Mouse (Mus musculus) hindbrain, embryonic 16.5 days (tissue): ENCODE data around the gene Ddn. TPM values are rescaled to one million over a fixed set of nuclear protein-coding genes. Genes with fewer than 3 reads are reported as not detected.

Experiments
- ATAC-seq: fragments of 200-750 bp; cut with Nextera tagmentation; 2 replicates; pipeline ENCODE4 v1.8.0; 2017; ENCODE audit warnings: moderate TSS enrichment, moderate library complexity
- H3K27ac ChIP-seq: fragments of 300-500 bp; sonication (generic); 2 replicates; pipeline ENCODE4 v1.5.1; 2014; ENCODE audit warnings: low read depth, mild to moderate bottlenecking, control low read depth, low read length, moderate library complexity
- H3K27me3 ChIP-seq: fragments of 300-500 bp; sonication (generic); replicated peaks from 2 replicates; pipeline ENCODE4 v1.6.1; 2014; ENCODE audit warnings: low read length; ENCODE audit not compliant: control insufficient read depth, insufficient read depth
- H3K36me3 ChIP-seq: fragments of 300-500 bp; sonication (generic); 2 replicates; pipeline ENCODE4 v1.6.1; 2014; ENCODE audit warnings: mild to moderate bottlenecking, low read length, moderate library complexity, mixed read lengths; ENCODE audit not compliant: control insufficient read depth, insufficient read depth
- H3K4me1 ChIP-seq: fragments of 300-500 bp; sonication (generic); 2 replicates; pipeline ENCODE4 v1.6.1; 2014; ENCODE audit warnings: low read depth, low read length; ENCODE audit not compliant: control insufficient read depth, insufficient read depth
- H3K4me2 ChIP-seq: fragments of 300-500 bp; sonication (generic); 2 replicates; pipeline ENCODE4 v1.6.1; 2014; ENCODE audit warnings: mild to moderate bottlenecking, low read length, control low read depth, moderate library complexity
- H3K4me3 ChIP-seq: fragments of 300-500 bp; sonication (generic); 2 replicates; pipeline ENCODE4 v1.5.1; 2014; ENCODE audit warnings: mild to moderate bottlenecking, low read length, control low read depth, moderate library complexity
- H3K9ac ChIP-seq: fragments of 300-500 bp; sonication (generic); 2 replicates; pipeline ENCODE4 v1.6.1; 2014; ENCODE audit warnings: low read depth, mild to moderate bottlenecking, control low read depth, low read length, moderate library complexity
- H3K9me3 ChIP-seq: fragments of 300-500 bp; sonication (generic); 2 replicates; pipeline ENCODE4 v1.6.1; 2014; ENCODE audit warnings: mild to moderate bottlenecking, low read length, moderate library complexity; ENCODE audit not compliant: control insufficient read depth
- WGBS: fragments of 180-500 bp; shearing (Covaris S2); extraction: QIAGEN DNeasy Blood & Tissue Kit; methylation state at CpG from one replicate; pipeline ENCODE4 v1.1.7; 2014; 5-methylcytosine and 5-hydroxymethylcytosine counted together
- polyA plus RNA-seq: library from polyadenylated mRNA; unstranded; fragments of >200 nt; fragmentation: Nextera tagmentation; extraction: Ambion mirVana; gene quantifications from 2 replicates; pipeline ENCODE4 v1.2.1, GENCODE M21; 2015

The Ddn gene
- polyA plus RNA-seq, 1 experiment from 2014 or later, result 0.30 TPM

DNA sequence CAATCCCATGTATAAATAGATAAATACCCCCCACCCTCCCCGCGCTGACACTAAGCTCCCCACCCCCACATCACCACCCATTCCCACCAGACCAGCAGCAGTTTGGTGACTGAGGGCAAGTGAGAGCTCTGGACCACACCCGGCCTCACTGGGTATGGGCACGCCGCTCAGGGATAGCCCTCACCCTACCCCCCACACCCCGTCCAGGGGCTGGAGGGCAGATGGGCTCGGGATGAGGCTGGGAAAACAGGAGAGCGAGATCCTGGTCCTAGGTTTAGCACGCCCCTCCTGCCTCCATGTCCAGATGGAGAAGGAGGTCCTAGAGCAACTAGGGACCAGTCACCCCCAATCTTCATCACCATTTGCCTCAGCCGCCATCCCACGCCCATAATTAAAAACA lies 24.0 kb upstream of the Ddn start:
- Histone ChIP-seq H3K27ac (no peak overlapping the region), H3K4me3 (no peak overlapping the region), H3K4me1 (peaks cover 6% of the 10 kb centered on the region), H3K9ac (no peak overlapping the region), H3K4me2 (no peak overlapping the region), H3K36me3 (peaks cover 39% of the 10 kb centered on the region), H3K27me3 (no peaks in the 10 kb centered on the region), H3K9me3 (no peaks in the 10 kb centered on the region)
- no peak for ATAC-seq
- WGBS, result 89% methylated on average over 11 of the region's 11 CpGs

DNA sequence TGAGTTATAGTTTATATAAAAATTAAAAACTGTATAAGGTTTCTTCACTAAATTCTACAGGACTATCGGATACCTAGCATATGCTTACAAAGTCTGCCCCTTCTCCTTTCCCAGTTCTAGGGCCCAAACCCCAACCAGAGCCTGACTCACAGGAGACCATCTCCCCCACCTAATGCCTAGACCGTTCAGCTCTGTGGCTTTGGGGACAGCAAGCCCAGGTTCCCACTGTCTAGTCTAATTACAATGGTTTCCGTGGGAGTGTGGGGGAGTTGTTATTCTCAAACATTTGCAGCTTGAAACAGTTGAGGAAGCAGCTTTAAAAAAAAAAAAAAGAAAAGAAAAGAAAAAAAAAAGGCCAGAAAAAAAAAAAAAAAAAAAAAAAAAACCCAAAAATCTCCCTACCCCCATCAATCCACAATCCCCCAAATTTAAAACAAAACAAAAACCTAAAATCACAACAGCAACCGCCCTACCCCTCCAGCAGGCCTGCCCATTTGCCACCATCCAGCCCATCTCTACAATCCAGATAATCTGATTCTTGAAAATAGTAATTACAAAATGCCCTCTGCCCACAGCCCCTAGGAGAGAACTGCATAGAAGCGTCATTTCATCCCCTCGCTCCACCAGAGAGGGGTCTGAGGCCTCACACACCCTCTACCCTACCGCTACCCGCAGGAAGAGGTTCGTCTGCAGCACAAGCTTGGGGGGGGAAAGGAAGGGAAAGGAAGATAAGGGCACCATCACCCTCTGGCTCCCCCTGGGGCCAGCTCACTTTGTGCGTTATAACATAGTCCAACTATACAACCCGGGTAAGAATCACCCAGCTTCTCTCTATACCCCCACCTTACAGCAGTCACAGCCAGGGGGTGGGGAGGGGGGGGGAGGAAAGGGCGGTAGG lies 23.1 kb upstream of the Ddn start:
- Histone ChIP-seq H3K4me2 (peak overlapping the region; percentile 76; the same call in 1 of the 2 replicates), H3K27me3 (no peaks in the 10 kb centered on the region), H3K9ac (no peak overlapping the region), H3K36me3 (peaks cover 39% of the 10 kb centered on the region), H3K4me3 (no peak overlapping the region), H3K9me3 (no peaks in the 10 kb centered on the region), H3K4me1 (peaks cover 6% of the 10 kb centered on the region), H3K27ac (no peak overlapping the region)
- no peak for ATAC-seq
- 58% methylated on average over 12 of the region's 12 CpGs for WGBS

DNA sequence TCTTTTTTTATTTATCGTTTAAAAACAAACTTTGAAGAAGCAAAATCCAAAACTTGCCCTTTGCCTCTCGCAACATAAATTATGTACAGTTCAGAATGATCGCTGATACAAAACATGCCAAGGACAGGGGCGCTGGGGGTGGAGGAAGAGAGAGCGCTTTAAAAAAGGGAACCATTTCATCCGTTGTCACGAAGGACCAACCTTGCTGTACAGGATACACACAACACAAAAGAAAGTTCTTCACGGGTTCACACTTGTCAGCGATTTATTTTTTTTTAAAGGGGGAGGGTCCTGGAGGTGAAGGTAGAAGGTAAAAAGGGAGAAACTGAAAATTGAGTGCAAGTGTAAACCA lies 22.4 kb upstream of the Ddn start:
- peaks cover 33% of the 10 kb centered on the region for H3K36me3 ChIP-seq
- 21% methylated on average over 9 of the region's 9 CpGs for WGBS
- H3K27ac ChIP-seq, result peak overlapping the region; percentile 90
- H3K4me1 ChIP-seq, result peaks cover 6% of the 10 kb centered on the region
- peak overlapping the region; percentile 76 for H3K4me2 ChIP-seq
- peak overlapping the region; percentile 84 for H3K4me3 ChIP-seq
- peak overlapping the region; percentile 25 for H3K9ac ChIP-seq
- H3K9me3 ChIP-seq, result no peaks in the 10 kb centered on the region
- H3K27me3 ChIP-seq, result no peaks in the 10 kb centered on the region
- peak; percentile 44 for ATAC-seq

DNA sequence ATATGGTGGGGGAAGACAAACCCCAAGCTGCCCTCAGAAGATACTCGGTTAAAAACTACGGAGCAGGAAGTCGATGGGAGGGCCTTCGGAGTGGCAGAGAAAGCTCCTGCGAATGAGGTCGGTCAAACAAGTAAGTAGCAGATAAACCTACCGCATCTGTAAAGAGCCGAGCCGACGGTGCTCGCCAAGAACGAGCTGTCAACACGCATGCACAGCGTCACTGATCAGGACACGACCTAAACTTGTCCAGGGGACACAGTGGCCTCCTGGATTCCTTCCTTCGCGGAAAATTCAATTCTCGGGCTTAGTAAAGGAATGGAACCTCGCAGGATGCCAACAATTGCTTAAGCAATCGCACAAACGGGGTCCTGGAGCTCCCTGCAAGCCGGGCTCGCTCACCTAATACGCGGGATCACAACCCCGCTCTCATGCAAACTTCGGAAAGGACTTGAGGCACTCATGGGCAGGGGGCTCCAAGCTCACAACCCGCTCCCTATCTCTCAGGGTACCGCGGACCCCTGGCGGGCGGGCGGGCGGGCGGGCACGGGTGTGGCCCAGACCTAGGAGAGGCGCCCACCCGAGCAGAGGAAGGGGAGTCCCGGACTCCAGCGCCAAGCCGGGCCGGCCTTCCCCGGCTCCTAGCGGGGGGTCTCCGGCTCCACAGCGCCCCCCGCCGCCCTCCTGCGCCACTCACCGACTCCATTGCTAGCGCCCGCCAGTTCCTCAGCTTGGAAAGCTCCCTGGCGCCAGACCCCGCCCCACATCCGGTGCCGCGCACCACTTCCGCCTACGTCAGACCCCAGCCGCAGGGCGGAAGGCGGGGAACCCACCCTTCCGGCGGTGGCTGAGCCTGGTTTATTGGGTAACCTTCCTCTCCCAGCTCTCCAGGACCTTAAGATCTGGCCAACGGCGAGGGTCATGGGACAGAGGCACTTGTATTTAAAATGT lies 21.7 kb upstream of the Ddn start, which contains the start of gene Prkag1:
Gene Prkag1 (minus strand): TSS at position 786 of the 948 bp plus-strand sequence.
- H3K27me3 ChIP-seq, result no peaks in the 10 kb centered on the region
- peak within 1 kb of the TSS; percentile 84 for H3K4me3 ChIP-seq
- H3K9me3 ChIP-seq, result no peaks in the 10 kb centered on the region
- peak within 1 kb of the TSS; percentile 84 for H3K9ac ChIP-seq
- peak; percentile 96 for ATAC-seq
- peak within 1 kb of the TSS; percentile 90 for H3K27ac ChIP-seq
- H3K36me3 ChIP-seq, result peaks cover 27% of the 10 kb centered on the region
- peaks cover 6% of the 10 kb centered on the region for H3K4me1 ChIP-seq
- under 1% methylated on average over 63 of the region's 66 CpGs for WGBS
- H3K4me2 ChIP-seq, result peak within 1 kb of the TSS; percentile 76

DNA sequence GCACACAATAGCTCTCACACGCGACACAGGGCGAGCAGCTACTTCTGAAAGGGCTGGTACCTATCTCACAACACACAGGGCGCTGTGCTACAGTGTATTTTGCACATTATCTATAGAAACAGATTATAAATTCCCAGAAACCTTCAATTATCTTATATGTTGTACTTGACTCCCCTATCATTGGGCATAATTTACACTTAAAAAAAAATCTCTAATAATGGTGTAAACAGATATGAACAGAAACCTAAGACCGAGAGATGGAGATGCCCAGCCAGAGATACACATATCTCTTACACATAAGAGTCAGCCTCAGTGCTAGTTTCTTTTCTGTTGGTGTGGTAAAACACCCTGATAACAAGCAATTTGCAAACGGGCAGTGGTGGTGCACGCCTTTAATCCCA lies 18.3 kb upstream of the Ddn start:
- 90% methylated on average over 7 of the region's 7 CpGs for WGBS
- ATAC-seq, result no peak
- H3K4me3 ChIP-seq, result no peak overlapping the region

DNA sequence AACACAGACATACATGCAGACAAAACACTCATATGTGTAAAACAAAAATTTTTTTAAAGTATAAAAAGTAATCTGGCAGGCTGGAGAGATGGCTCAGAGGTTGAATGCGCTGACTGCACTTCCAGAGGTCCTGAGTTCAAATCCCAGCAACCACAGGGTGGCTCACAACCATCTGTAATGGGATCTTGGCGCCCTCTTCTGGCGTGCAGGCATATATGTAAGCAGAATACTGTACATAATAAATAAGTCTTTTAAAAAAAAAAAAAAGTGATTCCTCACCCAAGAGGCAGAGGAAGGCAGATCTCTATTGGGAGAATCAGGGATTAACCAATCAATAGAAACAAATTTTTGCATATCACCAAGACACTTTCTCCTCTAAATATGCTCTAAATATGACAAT lies 14.1 kb upstream of the Ddn start:
- no peak for ATAC-seq
- no peaks in the 10 kb centered on the region for H3K9me3 ChIP-seq

More for the DNA sequence above, 18.3 kb upstream of the Ddn start:
- no peak overlapping the region for H3K9ac ChIP-seq
- no peak overlapping the region for H3K27ac ChIP-seq
- peaks cover 5% of the 10 kb centered on the region for H3K36me3 ChIP-seq
- H3K4me1 ChIP-seq, result peaks cover 6% of the 10 kb centered on the region
- H3K27me3 ChIP-seq, result no peaks in the 10 kb centered on the region
- no peak overlapping the region for H3K4me2 ChIP-seq
- H3K9me3 ChIP-seq, result no peaks in the 10 kb centered on the region

DNA sequence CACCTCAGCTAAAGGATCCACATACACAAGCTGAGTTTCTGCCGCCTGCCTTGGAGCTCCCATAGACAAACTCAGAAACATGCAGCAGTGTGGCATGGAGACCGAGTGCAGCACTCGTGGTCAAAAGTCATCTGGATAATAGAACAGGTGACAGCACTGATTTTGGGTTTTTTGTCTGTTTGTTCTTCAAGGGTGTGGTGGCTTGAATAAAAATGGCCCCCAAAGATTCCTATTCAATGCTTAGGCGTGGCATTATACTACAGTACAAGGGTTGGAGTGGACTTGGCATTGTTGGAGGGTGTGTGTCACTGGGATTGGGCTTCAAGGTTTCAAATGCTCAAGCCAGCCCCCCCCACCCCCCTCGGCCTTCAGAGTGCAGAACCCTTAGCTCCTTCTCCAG lies 12.9 kb upstream of the Ddn start:
- peaks cover 5% of the 10 kb centered on the region for H3K36me3 ChIP-seq
- no peak overlapping the region for H3K4me3 ChIP-seq
- H3K4me1 ChIP-seq, result no peaks in the 10 kb centered on the region
- no peaks in the 10 kb centered on the region for H3K9me3 ChIP-seq
- 91% methylated on average over 5 of the region's 5 CpGs for WGBS
- H3K9ac ChIP-seq, result no peak overlapping the region
- no peaks in the 10 kb centered on the region for H3K27me3 ChIP-seq
- no peak for ATAC-seq
- no peak overlapping the region for H3K4me2 ChIP-seq
- no peak overlapping the region for H3K27ac ChIP-seq

More for the DNA sequence above, 14.1 kb upstream of the Ddn start:
- no peaks in the 10 kb centered on the region for H3K27me3 ChIP-seq
- no peaks in the 10 kb centered on the region for H3K4me1 ChIP-seq
- H3K4me2 ChIP-seq, result no peak overlapping the region
- no peak overlapping the region for H3K27ac ChIP-seq
- no peak overlapping the region for H3K9ac ChIP-seq
- 71% methylated on average over 3 of the region's 3 CpGs for WGBS
- H3K36me3 ChIP-seq, result peaks cover 5% of the 10 kb centered on the region
- H3K4me3 ChIP-seq, result no peak overlapping the region

DNA sequence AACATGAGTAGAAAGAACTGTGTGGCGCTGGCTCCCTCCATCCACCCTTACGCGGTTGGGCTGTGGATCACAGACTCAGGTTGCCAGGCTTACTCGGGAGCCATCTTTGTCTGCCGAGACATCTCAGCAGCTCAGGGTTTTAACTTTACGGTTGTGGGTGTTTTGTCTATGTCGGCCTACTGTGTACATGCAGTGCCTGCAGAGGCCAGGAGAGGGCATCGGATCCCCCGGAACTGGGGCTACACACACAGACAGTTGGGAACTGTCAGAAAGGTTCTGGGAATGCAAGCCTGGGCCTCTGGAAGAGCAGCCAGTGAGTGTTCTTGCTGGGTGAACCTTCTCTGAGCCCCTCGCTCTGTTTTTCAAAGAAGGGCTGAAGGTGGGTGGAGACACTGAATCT lies 12.1 kb upstream of the Ddn start:
- Histone ChIP-seq H3K36me3 (peaks cover 6% of the 10 kb centered on the region), H3K9me3 (no peaks in the 10 kb centered on the region), H3K27me3 (no peaks in the 10 kb centered on the region), H3K4me1 (no peaks in the 10 kb centered on the region), H3K4me3 (no peak overlapping the region), H3K4me2 (no peak overlapping the region), H3K9ac (no peak overlapping the region), H3K27ac (no peak overlapping the region)
- no peak for ATAC-seq
- WGBS, result 29% methylated on average over 10 of the region's 10 CpGs

DNA sequence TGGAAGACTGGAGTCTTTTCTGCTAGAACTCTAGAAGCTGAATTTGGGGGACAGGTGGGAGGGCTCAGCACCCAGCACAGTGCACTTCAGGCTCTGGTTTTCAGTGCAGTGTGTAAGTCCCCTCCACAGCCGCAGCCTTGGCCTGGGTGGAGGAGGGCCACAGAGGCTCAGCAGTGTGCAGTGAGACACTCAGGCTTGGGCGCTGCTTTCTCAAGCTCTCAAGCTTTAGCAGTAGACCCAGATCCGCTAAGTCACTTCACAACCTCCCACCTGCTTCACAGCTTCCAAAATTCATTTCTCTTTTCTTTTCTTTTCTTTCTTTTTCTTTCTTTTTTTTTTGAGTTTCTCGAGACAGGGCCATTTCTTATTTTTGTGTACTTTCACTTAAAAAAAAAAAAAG lies 11.6 kb upstream of the Ddn start:
- Histone ChIP-seq H3K4me3 (no peak overlapping the region), H3K4me2 (no peak overlapping the region), H3K9me3 (no peaks in the 10 kb centered on the region), H3K4me1 (no peaks in the 10 kb centered on the region), H3K27me3 (no peaks in the 10 kb centered on the region), H3K9ac (no peak overlapping the region), H3K27ac (no peak overlapping the region), H3K36me3 (peaks cover 7% of the 10 kb centered on the region)
- WGBS, result 86% methylated on average over 4 of the region's 4 CpGs
- no peak for ATAC-seq
